Mouse (Mus musculus) common myeloid progenitor, adult 5-6 weeks (primary cell): Measurements from ENCODE around the gene Lcn2. TPM values are rescaled to one million over a fixed set of nuclear protein-coding genes. Genes with fewer than 3 reads are reported as not detected.

ENCODE experiments used
- ATAC-seq: replicated peaks from 2 replicates; pipeline ENCODE4 v1.8.0; 2016; ENCODE audit warnings: low read depth, mild to moderate bottlenecking, moderate TSS enrichment, inconsistent platforms; ENCODE audit not compliant: poor library complexity, severe bottlenecking
- total RNA-seq: library from RNA; stranded (forward); fragments of 200-1000, 187-1606 nt; gene quantifications from 2 replicates; pipeline ENCODE4 v1.2.3, GENCODE M21; 2017

The Lcn2 gene
- total RNA-seq, 1 experiment from 2014 or later = 17.2 TPM

- no peak for ATAC-seq
Observed at GRCm38 (mm10) chr2:32348311-32348710, 39.7 kb downstream of the Lcn2 start.

GRCm38 (mm10) chr2:32347019-32347418 is 41.0 kb downstream of the Lcn2 start:
- ATAC-seq = no peak

- ATAC-seq = no peak
Observed at GRCm38 (mm10) chr2:32344598-32345321, 43.3 kb downstream of the Lcn2 start.

- ATAC-seq = no peak
Observed at GRCm38 (mm10) chr2:32344056-32344455, 44.0 kb downstream of the Lcn2 start.

GRCm38 (mm10) chr2:32343351-32343671 is 44.7 kb downstream of the Lcn2 start:
- no peak for ATAC-seq

GRCm38 (mm10) chr2:32342539-32343350 is 45.3 kb downstream of the Lcn2 start:
- no peak for ATAC-seq

GRCm38 (mm10) chr2:32342039-32342438 is 46.0 kb downstream of the Lcn2 start:
- no peak for ATAC-seq

GRCm38 (mm10) chr2:32341634-32341939 is 46.5 kb downstream of the Lcn2 start:
- no peak for ATAC-seq

- ATAC-seq = no peak
Observed at GRCm38 (mm10) chr2:32340836-32341633, 47.0 kb downstream of the Lcn2 start.

GRCm38 (mm10) chr2:32339912-32340642 is 48.0 kb downstream of the Lcn2 start:
- no peak for ATAC-seq

- 0 out of 2 replicates have a peak, but pooled peaks have one; percentile 28 for ATAC-seq
Observed at GRCm38 (mm10) chr2:32335888-32336287, 52.2 kb downstream of the Lcn2 start.

Other genes with a start within 250 kb of the Lcn2 start
- gene Prrc2b, start 237.2 kb downstream of the Lcn2 start, total RNA-seq = 20.7 and 34.7 TPM in 2 replicates
- 22.7 and 33.6 TPM in 2 replicates for gene Pomt1, start 151.7 kb downstream of the Lcn2 start, total RNA-seq
- 21.3 and 27.0 TPM in 2 replicates for gene Uck1, start 128.1 kb downstream of the Lcn2 start, total RNA-seq
- 42.8 and 48.4 TPM in 2 replicates for gene Golga2, start 100.9 kb downstream of the Lcn2 start, total RNA-seq
- gene Swi5, start 100.2 kb downstream of the Lcn2 start, total RNA-seq = 324 and 355 TPM in 2 replicates
- gene Ciz1, start 35.9 kb downstream of the Lcn2 start, total RNA-seq = 64.1 and 76.5 TPM in 2 replicates
- gene Dnm1, start 34.9 kb downstream of the Lcn2 start, total RNA-seq = not detected in 2 replicates
- 2.1 and 6.5 TPM in 2 replicates for gene 1110008P14Rik, start 6.3 kb downstream of the Lcn2 start, total RNA-seq
- 7.1 and 8.6 TPM in 2 replicates for gene Ptges2, start 7.6 kb upstream of the Lcn2 start, total RNA-seq
- 2.8 and 3.3 TPM in 2 replicates for gene Naif1, start 62.2 kb upstream of the Lcn2 start, total RNA-seq
- 7.9 and 12.7 TPM in 2 replicates for gene Slc25a25, start 63.2 kb upstream of the Lcn2 start, total RNA-seq
- gene Fam102a, start 147.1 kb upstream of the Lcn2 start, total RNA-seq = 3.6 and 3.9 TPM in 2 replicates
- gene Dpm2, start 182.6 kb upstream of the Lcn2 start, total RNA-seq = 37.1 and 40.5 TPM in 2 replicates
- gene Pip5kl1, start 186.5 kb upstream of the Lcn2 start, total RNA-seq = not detected in 2 replicates
- gene 9430097D07Rik, start 187.4 kb upstream of the Lcn2 start, total RNA-seq = not detected in 2 replicates
- 25.7 and 28.8 TPM in 2 replicates for gene St6galnac4, start 198.8 kb upstream of the Lcn2 start, total RNA-seq
- 12.7 and 22.9 TPM in 2 replicates for gene St6galnac6, start 211.5 kb upstream of the Lcn2 start, total RNA-seq
- 3.5 TPM in 2 replicates for gene Ak1, start 233.5 kb upstream of the Lcn2 start, total RNA-seq